Mouse (Mus musculus): Measurements from ENCODE around the gene Ythdf1.

Gene Ythdf1

GRCm38 (mm10) chr2:180879365-180880067, 41.2 kb downstream of the Ythdf1 start:
- DNase-seq (ENCODE audit: low spot score) = no peak

GRCm38 (mm10) chr2:180870006-180870405, 50.7 kb downstream of the Ythdf1 start:
- no peak for DNase-seq (ENCODE audit: low spot score)

- DNase-seq (ENCODE audit: low spot score) = no peak
Observed at GRCm38 (mm10) chr2:180861561-180861960, 59.2 kb downstream of the Ythdf1 start.

GRCm38 (mm10) chr2:180857121-180857520, 63.6 kb downstream of the Ythdf1 start:
- DNase-seq (ENCODE audit: low spot score) = no peak

- DNase-seq (ENCODE audit: low spot score) = peak; percentile 61
Observed at GRCm38 (mm10) chr2:180855005-180855544, 65.7 kb downstream of the Ythdf1 start.
